In genomic region chr17:70997836-70998235, GRCm38 (mm10) we compare ENCODE assay signal across 22 mouse cellular contexts. TPM values are rescaled to one million over a fixed set of nuclear protein-coding genes. Genes with fewer than 3 reads are reported as not detected.
DNase-seq lines count a peak whose midpoint lies in the region; ATAC-seq and TF ChIP-seq lines count a peak whose summit lies in the region.
"Had no signal": no experiment of that assay in that cellular context is flagged by ENCODE, and none has a peak within 500 bp of the region (broad histone marks: within the 10 kb centered on the region; RNA-seq: fewer than 3 reads in every experiment).

No protein-coding gene starts in this region.

- intact Hi-C loops in heart, postnatal 25 days (cut with DNase I), result no loop called here

- H3K27me3 ChIP-seq in heart, embryonic 11.5 days (ENCODE audit: control insufficient read depth, insufficient read depth, low read length), result no peaks in the 10 kb centered on the region
- no peaks in the 10 kb centered on the region for H3K27me3 ChIP-seq in lung, embryonic 15.5 days
- H3K27me3 ChIP-seq in forebrain, embryonic 10.5 days (ENCODE audit: poor library complexity, severe bottlenecking), result no peaks in the 10 kb centered on the region
- H3K27me3 ChIP-seq: embryonic facial prominence, embryonic 13.5 days; Patski had no signal

- peak overlapping the region; percentile 92 for H3K27ac ChIP-seq in heart, embryonic 11.5 days (ENCODE audit: low read depth, low read length)
- H3K27ac ChIP-seq in lung, embryonic 15.5 days, result 0 out of 2 replicates have a peak overlapping the region, but pooled peaks have one; percentile 29
- H3K27ac ChIP-seq in embryonic fibroblast, embryonic 13.5 days (ENCODE audit: insufficient read depth, low read length), result peak overlapping the region; percentile 81; the same call in 1 of the 2 replicates
- H3K27ac ChIP-seq in forebrain, embryonic 10.5 days, result no peak overlapping the region
- H3K27ac ChIP-seq: embryonic facial prominence, embryonic 13.5 days; hindbrain, embryonic 10.5 days; hindbrain, postnatal 0 days had no signal

- peak overlapping the region; percentile 60 for H3K4me2 ChIP-seq in heart, embryonic 11.5 days
- H3K4me2 ChIP-seq in lung, embryonic 15.5 days, result no peak overlapping the region
- H3K4me2 ChIP-seq: embryonic facial prominence, embryonic 13.5 days had no signal

- H3K4me3 ChIP-seq in heart, embryonic 11.5 days (ENCODE audit: low read depth, low read length), result peak overlapping the region; percentile 26
- H3K4me3 ChIP-seq in lung, embryonic 15.5 days, result no peak overlapping the region
- no peak overlapping the region; the same call in 1 of the 2 replicates for H3K4me3 ChIP-seq in embryonic fibroblast, embryonic 13.5 days (ENCODE audit: insufficient read depth, low read length)
- H3K4me3 ChIP-seq in forebrain, embryonic 10.5 days, result no peak overlapping the region
- H3K4me3 ChIP-seq: embryonic facial prominence, embryonic 13.5 days; hindbrain, embryonic 10.5 days had no signal

- WGBS in heart, embryonic 11.5 days (ENCODE audit: insufficient replicate concordance), result 18% methylated on average over 6 of the region's 6 CpGs
- 66% methylated on average over 6 of the region's 6 CpGs for WGBS in lung, embryonic 15.5 days
- 84% methylated on average over 6 of the region's 6 CpGs for WGBS in forebrain, embryonic 10.5 days

- H3K36me3 ChIP-seq in heart, embryonic 11.5 days (ENCODE audit: control insufficient read depth, insufficient read depth, low read length), result peaks cover 13% of the 10 kb centered on the region
- peaks cover 21% of the 10 kb centered on the region for H3K36me3 ChIP-seq in lung, embryonic 15.5 days
- H3K36me3 ChIP-seq in forebrain, embryonic 10.5 days (replicated peaks), result peaks cover 48% of the 10 kb centered on the region

- no peaks in the 10 kb centered on the region for H3K9me3 ChIP-seq in heart, embryonic 11.5 days (replicated peaks; ENCODE audit: control insufficient read depth, low read length)
- H3K9me3 ChIP-seq in lung, embryonic 15.5 days, result no peaks in the 10 kb centered on the region
- H3K9me3 ChIP-seq in forebrain, embryonic 10.5 days, result no peaks in the 10 kb centered on the region
- H3K9me3 ChIP-seq: embryonic facial prominence, embryonic 13.5 days; hindbrain, embryonic 10.5 days had no signal

- TF ChIP-seq POLR2A in embryonic fibroblast, embryonic 13.5 days (IDR thresholded peaks at IDR 0.05; ENCODE audit: low read depth, low read length), result no peak

- no peak for DNase-seq in heart, postnatal 25 days (ENCODE audit: low spot score)
- DNase-seq in lung, postnatal 10 days, result no peak
- DNase-seq in heart, postnatal 4 days, result peak; percentile 44
- no peak for DNase-seq in forebrain, embryonic 10.5 days (ENCODE audit: extremely low spot score, low spot score)
- DNase-seq in spleen, adult 12 weeks (ENCODE audit: low spot score), result no peak
- DNase-seq: adrenal gland, adult 8-10 months; B cell, adult 2 months; cerebellum, adult 9-11 months; forebrain, postnatal 0 days; kidney, adult 8-10 months; layer of hippocampus, postnatal 36 days; lung, adult 18-20 months; midbrain, embryonic 14.5 days; spleen, adult 18-20 months; thymus, postnatal 25 days had no signal

- H3K4me1 ChIP-seq in heart, embryonic 11.5 days (ENCODE audit: control insufficient read depth, insufficient read depth, low read length), result peaks cover 44% of the 10 kb centered on the region
- peaks cover 58% of the 10 kb centered on the region for H3K4me1 ChIP-seq in lung, embryonic 15.5 days
- H3K4me1 ChIP-seq in embryonic fibroblast, embryonic 13.5 days (ENCODE audit: control insufficient read depth, insufficient read depth, low read length), result peaks cover 26% of the 10 kb centered on the region
- H3K4me1 ChIP-seq in forebrain, embryonic 10.5 days, result peaks cover 51% of the 10 kb centered on the region

- TF ChIP-seq CTCF in embryonic fibroblast, embryonic 13.5 days (IDR thresholded peaks at IDR 0.05; ENCODE audit: borderline replicate concordance, insufficient read depth, low read length), result no peak

- peak overlapping the region; percentile 40; the same call in 1 of the 2 replicates for H3K9ac ChIP-seq in heart, embryonic 11.5 days (ENCODE audit: low read depth, low read length)
- no peak overlapping the region for H3K9ac ChIP-seq in lung, embryonic 15.5 days
- H3K9ac ChIP-seq: forebrain, postnatal 0 days had no signal

- ATAC-seq in heart, embryonic 11.5 days (replicated peaks; ENCODE audit: insufficient number of reproducible peaks, low FRiP score, low TSS enrichment), result no peak
- ATAC-seq in lung, embryonic 15.5 days (ENCODE audit: borderline replicate concordance, extremely low read depth, low FRiP score, low TSS enrichment), result no peak
- ATAC-seq: forebrain, postnatal 0 days; hindbrain, postnatal 0 days; Patski had no signal

RNA-seq across cellular contexts. Expression of gene Myom1, which starts 4.6 kb away (rescaled TPM):
- polyA plus RNA-seq in heart, embryonic 11.5 days (2014; fragmentation: Nextera tagmentation; extraction: Ambion mirVana), result 208 and 237 TPM in 2 replicates
- 1,000 to 10,000 TPM; 1,192 to 1,218 TPM for total RNA-seq in heart, postnatal 25 days (2021)
- polyA plus RNA-seq in lung, embryonic 15.5 days (2015; fragmentation: Nextera tagmentation; extraction: Ambion mirVana), result 9.0 and 10.9 TPM in 2 replicates
- 8.7 and 20.3 TPM in 2 replicates for polyA plus RNA-seq in embryonic fibroblast, embryonic 13.5 days (2011; ENCODE audit: insufficient read length, low read depth, missing spikeins)
- 100 to 1,000 TPM; 944 to 986 TPM for total RNA-seq in heart, postnatal 4 days (2021)
- polyA plus RNA-seq in forebrain, embryonic 10.5 days (2016; fragmentation: Nextera tagmentation; extraction: Ambion mirVana), result 1.6 and 2.2 TPM in 2 replicates

RNA-seq across cellular contexts. Expression of gene Myl12a, which starts 4.8 kb away (rescaled TPM):
- polyA plus RNA-seq in heart, embryonic 11.5 days (2014; fragmentation: Nextera tagmentation; extraction: Ambion mirVana), result 878 and 906 TPM in 2 replicates
- 100 to 1,000 TPM; 944 to 988 TPM for total RNA-seq in heart, postnatal 25 days (2021)
- polyA plus RNA-seq in lung, embryonic 15.5 days (2015; fragmentation: Nextera tagmentation; extraction: Ambion mirVana), result 673 and 708 TPM in 2 replicates
- 1,052 and 1,239 TPM in 2 replicates for polyA plus RNA-seq in embryonic fibroblast, embryonic 13.5 days (2011; ENCODE audit: insufficient read length, low read depth, missing spikeins)
- 100 to 1,000 TPM; 733 to 785 TPM for total RNA-seq in heart, postnatal 4 days (2021)
- polyA plus RNA-seq in forebrain, embryonic 10.5 days (2016; fragmentation: Nextera tagmentation; extraction: Ambion mirVana), result 408 and 417 TPM in 2 replicates
